Mouse (Mus musculus) kidney, postnatal 0 days (tissue): ENCODE measurements around the gene Nmt1. TPM values are rescaled to one million over a fixed set of nuclear protein-coding genes. Genes with fewer than 3 reads are reported as not detected.

Experiments
- ATAC-seq: fragments of 200-750 bp; cut with Nextera tagmentation; replicated peaks from 2 replicates; pipeline ENCODE4 v1.8.0; 2017; ENCODE audit warnings: low read depth, moderate number of reproducible peaks, moderate TSS enrichment, moderate library complexity; ENCODE audit not compliant: low FRiP score
- DNase-seq: peaks from one replicate; pipeline ENCODE4 v3.0.0-alpha.2; 2016; ENCODE audit warnings: low spot score
- H3K27ac ChIP-seq: fragments of 300-500 bp; sonication (generic); 2 replicates; pipeline ENCODE4 v1.5.1; 2014; ENCODE audit warnings: mild to moderate bottlenecking
- H3K27me3 ChIP-seq: fragments of 300-500 bp; sonication (generic); 2 replicates; pipeline ENCODE4 v1.6.1; 2014; ENCODE audit warnings: low read length, mixed read lengths; ENCODE audit not compliant: insufficient read depth
- H3K36me3 ChIP-seq: fragments of 300-500 bp; sonication (generic); 2 replicates; pipeline ENCODE4 v1.6.1; 2014; ENCODE audit warnings: low read length, mixed read lengths; ENCODE audit not compliant: insufficient read depth
- H3K4me1 ChIP-seq: fragments of 300-500 bp; sonication (generic); replicated peaks from 2 replicates; pipeline ENCODE4 v1.6.1; 2014; ENCODE audit warnings: antibody characterized with exemption, low read length, mixed read lengths; ENCODE audit not compliant: insufficient read depth
- H3K4me2 ChIP-seq: fragments of 300-500 bp; sonication (generic); 2 replicates; pipeline ENCODE4 v1.6.1; 2014; ENCODE audit warnings: mild to moderate bottlenecking, low read length, moderate library complexity, mixed read lengths
- H3K4me3 ChIP-seq: fragments of 300-500 bp; sonication (generic); replicated peaks from 2 replicates; pipeline ENCODE4 v1.5.1; 2014; ENCODE audit warnings: low read depth, low read length
- H3K9ac ChIP-seq: fragments of 300-500 bp; sonication (generic); 2 replicates; pipeline ENCODE4 v1.6.1; 2014; ENCODE audit warnings: low read depth, low read length
- H3K9me3 ChIP-seq: fragments of 300-500 bp; sonication (generic); replicated peaks from 2 replicates; pipeline ENCODE4 v1.6.1; 2016; ENCODE audit warnings: low read length, inconsistent platforms, mixed read lengths
- CTCF ChIP-seq: IDR thresholded peaks from 2 replicates; pipeline ENCODE4 v1.5.1; 2016; ENCODE audit warnings: antibody characterized with exemption, low read depth, mild to moderate bottlenecking, moderate library complexity
- WGBS: fragments of 180-500 bp; shearing (Covaris S2); extraction: QIAGEN DNeasy Blood & Tissue Kit; methylation state at CpG from one replicate; pipeline ENCODE4 v1.1.7; 2014; 5-methylcytosine and 5-hydroxymethylcytosine counted together
- polyA plus RNA-seq: library from polyadenylated mRNA; unstranded; fragments of >200 nt; fragmentation: Nextera tagmentation; extraction: Ambion mirVana; gene quantifications from 2 replicates; pipeline ENCODE4 v1.2.1, GENCODE M21; 2015

Nmt1 gene
- polyA plus RNA-seq, 1 experiment from 2014 or later = 60.3 TPM

- Histone ChIP-seq H3K4me2 (no peak overlapping the region), H3K4me3 (no peak overlapping the region), H3K36me3 (no peaks in the 10 kb centered on the region), H3K27me3 (no peaks in the 10 kb centered on the region), H3K4me1 (0 out of 2 replicates have a peak, but pooled peaks cover 5% of the 10 kb centered on the region), H3K27ac (no peak overlapping the region), H3K9ac (no peak overlapping the region), H3K9me3 (no peaks in the 10 kb centered on the region)
- no peak for DNase-seq
- ATAC-seq = no peak
- peak; percentile 52 for TF ChIP-seq CTCF
- 84% methylated on average over 8 of the region's 8 CpGs for WGBS
These were observed 18.8 kb upstream of the Nmt1 start for GRCm38 (mm10) chr11:103009208-103009607.

DNA sequence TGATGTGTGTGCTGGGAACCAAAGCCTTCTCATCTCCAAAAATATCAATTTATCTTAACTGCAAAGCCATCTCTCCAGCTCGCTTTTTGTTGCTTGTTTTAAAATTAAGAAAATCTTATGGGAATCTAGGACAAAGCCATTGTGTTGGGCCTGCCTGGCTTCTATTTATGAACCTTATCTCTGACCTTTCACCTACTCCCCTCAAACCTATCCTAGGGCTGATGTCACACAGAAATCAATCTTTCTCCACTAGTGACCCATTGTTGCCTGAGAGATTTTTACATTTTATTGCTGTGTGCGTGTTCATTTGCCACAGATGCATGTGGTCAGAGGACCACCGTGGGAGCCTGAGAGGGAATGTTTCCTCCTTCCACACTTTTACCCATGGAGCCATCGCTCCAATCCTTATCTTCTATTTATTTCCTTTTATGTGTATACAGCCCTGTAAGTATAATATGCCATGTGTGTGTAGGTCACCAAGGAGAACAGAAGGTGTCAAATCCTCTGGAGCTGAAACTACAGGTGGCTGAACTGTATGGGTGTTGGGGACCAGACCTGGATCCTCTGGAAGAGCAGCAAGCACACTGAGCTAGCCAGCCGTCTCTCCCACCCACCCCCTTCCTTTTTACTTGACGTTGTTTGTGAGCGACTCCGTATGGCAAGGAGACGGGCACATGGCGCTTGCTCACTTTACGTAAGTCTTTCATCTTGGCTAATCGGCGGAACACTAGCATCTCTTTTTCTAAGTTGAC, 17.4 kb upstream of the Nmt1 start:
- H3K27ac ChIP-seq = no peak overlapping the region
- no peaks in the 10 kb centered on the region for H3K27me3 ChIP-seq
- no peak overlapping the region for H3K4me3 ChIP-seq
- H3K4me2 ChIP-seq = no peak overlapping the region
- no peaks in the 10 kb centered on the region for H3K9me3 ChIP-seq
- H3K9ac ChIP-seq = no peak overlapping the region
- H3K4me1 ChIP-seq = 0 out of 2 replicates have a peak, but pooled peaks cover 5% of the 10 kb centered on the region
- no peaks in the 10 kb centered on the region for H3K36me3 ChIP-seq
- TF ChIP-seq CTCF = no peak
- 77% methylated on average over 13 of the region's 13 CpGs for WGBS
- DNase-seq (no peak), ATAC-seq (no peak)

GRCm38 (mm10) chr11:103011206-103011497, 16.8 kb upstream of the Nmt1 start:
- DNase-seq (no peak), ATAC-seq (no peak)
- WGBS = 76% methylated on average over 2 of the region's 2 CpGs
- Histone ChIP-seq H3K36me3 (no peaks in the 10 kb centered on the region), H3K9me3 (no peaks in the 10 kb centered on the region), H3K4me2 (no peak overlapping the region), H3K27me3 (no peaks in the 10 kb centered on the region), H3K9ac (no peak overlapping the region), H3K27ac (no peak overlapping the region), H3K4me1 (0 out of 2 replicates have a peak, but pooled peaks cover 5% of the 10 kb centered on the region), H3K4me3 (no peak overlapping the region)
- no peak for TF ChIP-seq CTCF

DNA sequence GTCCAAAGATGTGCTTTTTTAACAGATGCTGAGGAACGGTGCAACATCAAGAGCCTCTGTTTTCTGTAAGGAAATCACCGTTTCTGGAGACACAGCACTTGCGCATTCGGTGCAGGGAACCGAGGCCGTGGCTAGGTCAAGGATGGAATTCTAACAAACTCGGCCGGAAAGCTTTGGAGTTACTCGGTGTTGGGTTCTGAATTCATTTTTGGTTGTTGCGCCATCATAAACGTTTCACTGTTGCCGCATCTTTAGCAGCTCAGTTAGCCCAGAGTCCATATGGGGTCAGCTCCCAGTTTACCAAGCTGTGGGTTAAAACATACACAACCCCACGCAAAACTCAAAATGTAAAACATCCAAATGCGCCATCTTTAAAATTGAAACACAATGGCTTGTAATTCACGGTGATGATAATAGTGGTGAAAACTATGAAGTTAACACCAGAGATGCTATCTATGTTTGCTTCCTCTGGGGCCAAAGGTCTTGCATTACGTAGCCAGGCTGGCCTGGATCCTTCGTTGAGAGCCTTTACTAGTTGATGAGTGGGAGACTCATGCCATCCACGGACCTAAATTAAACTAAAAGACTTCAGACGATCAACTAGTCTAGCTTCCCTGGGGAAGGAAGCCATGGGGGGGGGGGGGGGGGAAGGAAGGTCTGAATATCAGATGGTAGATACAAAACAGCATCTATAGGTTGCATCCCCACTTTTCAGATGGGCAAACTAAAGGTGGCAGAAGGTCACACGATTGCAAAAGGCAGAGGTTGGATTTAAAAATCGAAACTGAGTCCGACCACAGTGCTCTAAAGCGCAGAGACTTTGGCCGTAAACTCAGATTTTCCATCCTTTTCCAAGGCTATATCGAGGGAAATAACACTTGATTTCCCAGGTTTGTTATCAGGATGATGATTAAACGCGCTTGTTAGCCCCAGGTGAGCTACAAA, 11.8 kb upstream of the Nmt1 start:
- Histone ChIP-seq H3K9ac (peak overlapping the region; percentile 91), H3K4me2 (peak overlapping the region; percentile 56), H3K27me3 (no peaks in the 10 kb centered on the region), H3K4me3 (peak overlapping the region; percentile 89), H3K9me3 (no peaks in the 10 kb centered on the region), H3K36me3 (no peaks in the 10 kb centered on the region), H3K4me1 (no peaks in the 10 kb centered on the region), H3K27ac (peak overlapping the region; percentile 89)
- DNase-seq (no peak), ATAC-seq (no peak)
- WGBS = 39% methylated on average over 27 of the region's 27 CpGs
- TF ChIP-seq CTCF = no peak

DNA sequence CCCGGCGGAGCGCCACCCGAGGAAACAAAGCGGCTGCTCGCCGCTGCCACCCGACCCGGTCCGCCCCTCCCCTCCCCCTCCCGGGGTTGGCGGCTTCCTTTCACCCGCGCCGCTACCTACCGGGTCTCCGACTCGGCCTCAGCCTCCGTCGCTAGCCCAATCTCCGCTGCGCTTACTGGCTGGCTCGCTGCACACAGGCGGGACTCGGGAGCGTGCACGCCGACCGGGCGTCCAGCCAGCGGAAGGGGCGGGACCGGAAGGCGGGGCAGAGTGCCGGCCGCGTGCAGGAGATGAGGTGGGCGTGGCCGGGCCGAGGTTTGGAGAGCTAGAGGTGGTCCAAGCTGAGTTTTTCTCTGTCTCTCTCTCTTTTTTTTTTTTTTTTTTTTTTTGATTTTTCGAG, 11.1 kb upstream of the Nmt1 start:
- Histone ChIP-seq H3K4me2 (peak overlapping the region; percentile 56), H3K4me1 (no peaks in the 10 kb centered on the region), H3K27me3 (no peaks in the 10 kb centered on the region), H3K9me3 (no peaks in the 10 kb centered on the region), H3K36me3 (no peaks in the 10 kb centered on the region), H3K4me3 (peak overlapping the region; percentile 89), H3K27ac (peak overlapping the region; percentile 89), H3K9ac (peak overlapping the region; percentile 91)
- peak; percentile 98 for DNase-seq
- ATAC-seq = peak; percentile 96
- no peak for TF ChIP-seq CTCF
- WGBS = under 1% methylated on average over 40 of the region's 41 CpGs

GRCm38 (mm10) chr11:103017661-103018060, 10.3 kb upstream of the Nmt1 start:
- no peak overlapping the region for H3K4me2 ChIP-seq

More at GRCm38 (mm10) chr11:103017661-103018060, 10.3 kb upstream of the Nmt1 start:
- no peak overlapping the region for H3K27ac ChIP-seq
- no peak overlapping the region for H3K9ac ChIP-seq
- DNase-seq = no peak
- no peaks in the 10 kb centered on the region for H3K27me3 ChIP-seq
- no peaks in the 10 kb centered on the region for H3K9me3 ChIP-seq
- H3K4me3 ChIP-seq = no peak overlapping the region
- TF ChIP-seq CTCF = no peak
- WGBS = 58% methylated on average over 9 of the region's 9 CpGs
- H3K4me1 ChIP-seq = no peaks in the 10 kb centered on the region
- no peaks in the 10 kb centered on the region for H3K36me3 ChIP-seq
- 0 out of 2 replicates have a peak, but pooled peaks have one; percentile 29 for ATAC-seq
